ENCODE assay signal across 16 mouse cellular contexts in the genomic region with DNA sequence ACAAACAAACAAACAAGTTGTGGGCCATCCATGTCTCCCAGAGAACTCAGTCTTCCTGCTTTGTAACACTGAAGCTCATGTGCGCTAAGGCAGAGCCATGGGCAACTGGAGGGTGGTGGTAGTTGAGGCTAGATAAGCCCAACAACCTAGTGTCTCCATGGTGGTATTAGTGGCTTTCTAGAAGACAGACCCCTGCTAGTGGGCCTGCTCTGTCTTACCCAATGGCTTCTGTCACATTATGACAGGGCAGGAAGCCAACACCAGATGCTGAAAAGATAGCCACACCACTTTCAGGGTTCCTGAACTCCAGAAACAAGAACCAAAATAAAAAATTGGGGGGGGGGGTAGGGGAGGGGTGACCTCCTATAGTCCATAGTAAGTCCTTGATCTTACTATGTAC.
"Had no signal": no experiment of that assay in that cellular context is flagged by ENCODE, and none has a peak within 500 bp of the region (broad histone marks: within the 10 kb centered on the region; RNA-seq: fewer than 3 reads in every experiment).

No protein-coding gene starts in this region.

- H3K4me2 ChIP-seq: kidney, embryonic 15.5 days; limb, embryonic 15.5 days; midbrain, embryonic 11.5 days; midbrain, embryonic 15.5 days; neural tube, embryonic 13.5 days had no signal

- H3K9ac ChIP-seq: kidney, embryonic 15.5 days; limb, embryonic 15.5 days; liver, embryonic 14.5 days; midbrain, embryonic 15.5 days; neural tube, embryonic 13.5 days had no signal

- H3K4me3 ChIP-seq: kidney, embryonic 15.5 days; limb, embryonic 15.5 days; midbrain, embryonic 15.5 days; neural tube, embryonic 13.5 days had no signal

- H3K9me3 ChIP-seq: kidney, embryonic 15.5 days; limb, embryonic 15.5 days; midbrain, embryonic 15.5 days; neural tube, embryonic 13.5 days had no signal

- ATAC-seq: midbrain, embryonic 15.5 days had no signal

- H3K27ac ChIP-seq: kidney, embryonic 15.5 days; limb, embryonic 15.5 days; liver, embryonic 14.5 days; midbrain, embryonic 15.5 days; neural tube, embryonic 13.5 days had no signal

- H3K27me3 ChIP-seq: kidney, embryonic 15.5 days; limb, embryonic 15.5 days; midbrain, embryonic 15.5 days; neural tube, embryonic 13.5 days had no signal

- DNase-seq: kidney, adult 2 months; kidney, postnatal 25 days; layer of hippocampus, adult 9-11 months; layer of hippocampus, postnatal 36 days; lung, adult 18-20 months; retina, postnatal 1 day; right cerebral cortex, postnatal 4 days; spleen, adult 18-20 months; thymus, adult 2 months; thymus, postnatal 25 days had no signal

- H3K4me1 ChIP-seq: limb, embryonic 15.5 days had no signal

- H3K36me3 ChIP-seq: kidney, embryonic 15.5 days; limb, embryonic 15.5 days; midbrain, embryonic 15.5 days; neural tube, embryonic 13.5 days had no signal
